Comparison of ENCODE assay signal across 9 mouse cellular contexts in genomic region chr6:72162155-72162890, GRCm38 (mm10).
DNase-seq lines count a peak whose midpoint lies in the region; ATAC-seq and TF ChIP-seq lines count a peak whose summit lies in the region.
"Had no signal": no experiment of that assay in that cellular context is flagged by ENCODE, and none has a peak within 500 bp of the region (broad histone marks: within the 10 kb centered on the region; RNA-seq: fewer than 3 reads in every experiment).

No protein-coding gene starts in this region.

- WGBS in liver, adult 2 months = 19% methylated on average over 19 of the region's 19 CpGs
- WGBS in small intestine, adult 2 months = 29% methylated on average over 19 of the region's 19 CpGs

- no peak for ATAC-seq in CD4-positive, CD25-positive, alpha-beta regulatory T cell, adult 4 months

- no peaks in the 10 kb centered on the region for H3K36me3 ChIP-seq in liver, adult 2 months (ENCODE audit: control insufficient read depth, insufficient read depth, low read length)
- H3K36me3 ChIP-seq in small intestine, adult 2 months (ENCODE audit: control insufficient read depth, insufficient read depth, low read length) = no peaks in the 10 kb centered on the region
- H3K36me3 ChIP-seq: embryonic facial prominence, embryonic 15.5 days had no signal

- no peaks in the 10 kb centered on the region for H3K79me2 ChIP-seq in liver, adult 2 months (ENCODE audit: control insufficient read depth, insufficient read depth, low read length)

- H3K4me1 ChIP-seq in brown adipose tissue, adult 24 weeks (ENCODE audit: control insufficient read depth, insufficient read depth, insufficient read length, low read length) = peaks cover 20% of the 10 kb centered on the region
- peaks cover 31% of the 10 kb centered on the region for H3K4me1 ChIP-seq in liver, adult 2 months (ENCODE audit: control insufficient read depth, insufficient read depth, low read length)
- H3K4me1 ChIP-seq in small intestine, adult 2 months (ENCODE audit: control insufficient read depth, insufficient read depth, insufficient read length, low read length) = no peaks in the 10 kb centered on the region

- peak; percentile 30 for DNase-seq in CD4-positive, CD25-positive, alpha-beta regulatory T cell, adult 2 months (ENCODE audit: low read depth, low spot score)
- DNase-seq in heart, postnatal 10 days = peak; percentile 64 to 78
- peak; percentile 98 for DNase-seq in liver, adult 2 months (ENCODE audit: extremely low read depth, low read depth, low spot score)
- DNase-seq in cerebellum, adult 9-11 months = no peak
- DNase-seq in cerebellum, postnatal 36 days = no peak

- no peaks in the 10 kb centered on the region for H3K27me3 ChIP-seq in liver, adult 2 months (ENCODE audit: control insufficient read depth, insufficient read depth, low read length)
- H3K27me3 ChIP-seq in small intestine, adult 2 months (ENCODE audit: control insufficient read depth, insufficient read depth, low read length) = no peaks in the 10 kb centered on the region
- H3K27me3 ChIP-seq: embryonic facial prominence, embryonic 15.5 days had no signal

- no peak for TF ChIP-seq POLR2A in liver, adult 2 months (IDR thresholded peaks at IDR 0.05; ENCODE audit: extremely low read depth, insufficient read depth, low read length)
- TF ChIP-seq POLR2A in small intestine, adult 2 months (IDR thresholded peaks at IDR 0.05; ENCODE audit: low read depth, low read length) = no peak

- peak overlapping the region; percentile 70 for H3K27ac ChIP-seq in brown adipose tissue, adult 24 weeks (replicated peaks; ENCODE audit: low read depth, low read length)
- H3K27ac ChIP-seq in liver, adult 2 months (replicated peaks; ENCODE audit: insufficient read depth, low read depth, low read length) = peak overlapping the region; percentile 91
- H3K27ac ChIP-seq in small intestine, adult 2 months (ENCODE audit: insufficient read depth, low read depth, low read length) = no peak overlapping the region
- H3K27ac ChIP-seq: embryonic facial prominence, embryonic 15.5 days had no signal

- TF ChIP-seq CTCF in liver, adult 2 months (IDR thresholded peaks at IDR 0.05; ENCODE audit: low read depth, low read length) = no peak
- no peak for TF ChIP-seq CTCF in small intestine, adult 2 months (IDR thresholded peaks at IDR 0.05; ENCODE audit: extremely low read depth, insufficient read length, insufficient replicate concordance, low read depth, low read length)

- intact Hi-C loops in heart, postnatal 10 days (cut with DNase I) = loop anchor here (1.0 to 10.0 kb wide), 2 partner anchors 235 to 298 kb away; no protein-coding TSS in a partner anchor

- H3K4me3 ChIP-seq in brown adipose tissue, adult 24 weeks (ENCODE audit: insufficient read depth, low read depth, low read length) = no peak overlapping the region
- no peak overlapping the region; the same call in 1 of the 2 replicates for H3K4me3 ChIP-seq in liver, adult 2 months (ENCODE audit: insufficient read depth, low read depth, low read length)
- peak overlapping the region; percentile 21; the same call in 1 of the 2 replicates for H3K4me3 ChIP-seq in small intestine, adult 2 months (ENCODE audit: low read depth, low read length)
- H3K4me3 ChIP-seq: embryonic facial prominence, embryonic 15.5 days had no signal

- H3K9ac ChIP-seq in liver, adult 2 months (ENCODE audit: low read depth, low read length) = peak overlapping the region; percentile 64
- H3K9ac ChIP-seq: embryonic facial prominence, embryonic 15.5 days had no signal

Comparison
In these comparisons a context has a peak if more than half of its experiments do, and no peak if none do; other contexts are left out.
1. DNase-seq: peak in CD4-positive, CD25-positive, alpha-beta regulatory T cell, adult 2 months (single experiment), heart, postnatal 10 days (2 of 2) and liver, adult 2 months (single experiment); none in cerebellum, adult 9-11 months (single experiment) and cerebellum, postnatal 36 days (0 of 2).